10 mouse cellular contexts compared by ENCODE assay signal in genomic region chr11:101062165-101062884, GRCm38 (mm10). TPM values are rescaled to one million over a fixed set of nuclear protein-coding genes. Genes with fewer than 3 reads are reported as not detected.
A peak's percentile ranks its signal among the peaks of the same experiment; 100 is the strongest.
DNase-seq lines count a peak whose midpoint lies in the region; ATAC-seq and TF ChIP-seq lines count a peak whose summit lies in the region.
"Had no signal": no experiment of that assay in that cellular context is flagged by ENCODE, and none has a peak within 500 bp of the region (broad histone marks: within the 10 kb centered on the region; RNA-seq: fewer than 3 reads in every experiment).

No protein-coding gene starts in this region.

- H3K27ac ChIP-seq in intestine, postnatal 0 days (ENCODE audit: low read depth, low read length) = peak overlapping the region; percentile 92; the same call in 1 of the 2 replicates

- H3K9me3 ChIP-seq in intestine, postnatal 0 days (ENCODE audit: control insufficient read depth) = no peaks in the 10 kb centered on the region
- H3K9me3 ChIP-seq: embryonic facial prominence, embryonic 12.5 days; midbrain, embryonic 12.5 days had no signal

- TF ChIP-seq CTCF in intestine, postnatal 0 days (IDR thresholded peaks at IDR 0.05; ENCODE audit: low read depth) = peak; percentile 48

- H3K4me2 ChIP-seq in intestine, postnatal 0 days (replicated peaks; ENCODE audit: low read depth) = no peak overlapping the region
- H3K4me2 ChIP-seq: embryonic facial prominence, embryonic 12.5 days; midbrain, embryonic 12.5 days had no signal

- ATAC-seq in intestine, postnatal 0 days = no peak

- intact Hi-C loops in gastrocnemius, postnatal 14 days (cut with DNase I; ENCODE audit: low total_unique reads) = no loop called here

- WGBS in intestine, postnatal 0 days = 73% methylated on average over 12 of the region's 12 CpGs

- peak; percentile 31 for DNase-seq in cerebellum, adult 9-10 months
- no peak for DNase-seq in cerebellum, adult 8-10 months
- peak; percentile 2 for DNase-seq in CD4-positive helper T cell, adult 2 months (ENCODE audit: low read depth, low spot score)
- peak; percentile 72 for DNase-seq in gastrocnemius, postnatal 14 days
- peak; percentile 63 for DNase-seq in lung, postnatal 14 days
- DNase-seq in embryo, embryonic 11 days = no peak
- no peak for DNase-seq in ovary, postnatal 36 days (ENCODE audit: low spot score)

- no peak overlapping the region for H3K9ac ChIP-seq in intestine, postnatal 0 days (ENCODE audit: low read depth, low read length)
- H3K9ac ChIP-seq: embryonic facial prominence, embryonic 12.5 days; midbrain, embryonic 12.5 days had no signal

- peaks cover 12% of the 10 kb centered on the region for H3K36me3 ChIP-seq in intestine, postnatal 0 days (ENCODE audit: control insufficient read depth, insufficient read depth)

- H3K27me3 ChIP-seq in intestine, postnatal 0 days (replicated peaks; ENCODE audit: control insufficient read depth, insufficient read depth, low read length) = no peaks in the 10 kb centered on the region
- H3K27me3 ChIP-seq: embryonic facial prominence, embryonic 12.5 days; midbrain, embryonic 12.5 days had no signal

- H3K4me3 ChIP-seq in intestine, postnatal 0 days (ENCODE audit: low read depth, low read length) = no peak overlapping the region
- H3K4me3 ChIP-seq: embryonic facial prominence, embryonic 12.5 days; midbrain, embryonic 12.5 days had no signal

- H3K4me1 ChIP-seq in intestine, postnatal 0 days (replicated peaks; ENCODE audit: control insufficient read depth, insufficient read depth, low read length) = peaks cover 23% of the 10 kb centered on the region

RNA-seq across cellular contexts. Expression of gene Naglu, which starts 7.5 kb away (rescaled TPM):
- total RNA-seq in gastrocnemius, postnatal 14 days (2021) = 1 to 10 TPM; 6.2 to 7.4 TPM
- 25.6 and 25.8 TPM in 2 replicates for polyA plus RNA-seq in intestine, postnatal 0 days (2015; fragmentation: Nextera tagmentation; extraction: Ambion mirVana)

RNA-seq across cellular contexts. Expression of gene Hsd17b1, which starts 15.9 kb away (rescaled TPM):
- total RNA-seq in gastrocnemius, postnatal 14 days (2021) = under 1 TPM in 1 of 2 experiments, not detected in 1; 0.29 TPM
- polyA plus RNA-seq in intestine, postnatal 0 days (2015; fragmentation: Nextera tagmentation; extraction: Ambion mirVana) = 0.08 TPM in 1 of 2 replicates, not detected in the other

RNA-seq across cellular contexts. Expression of gene Coasy, which starts 20.0 kb away (rescaled TPM):
- total RNA-seq in gastrocnemius, postnatal 14 days (2021) = 1 to 10 TPM; 8.1 to 9.5 TPM
- 28.0 TPM in 2 replicates for polyA plus RNA-seq in intestine, postnatal 0 days (2015; fragmentation: Nextera tagmentation; extraction: Ambion mirVana)

RNA-seq across cellular contexts. Expression of gene Mlx, which starts 24.8 kb away (rescaled TPM):
- total RNA-seq in gastrocnemius, postnatal 14 days (2021) = 10 to 100 TPM; 10.8 to 12.4 TPM
- 93.3 and 96.4 TPM in 2 replicates for polyA plus RNA-seq in intestine, postnatal 0 days (2015; fragmentation: Nextera tagmentation; extraction: Ambion mirVana)

RNA-seq across cellular contexts. Expression of gene Psmc3ip, which starts 32.9 kb away (rescaled TPM):
- total RNA-seq in gastrocnemius, postnatal 14 days (2021) = 1 to 10 TPM; 1.1 to 1.5 TPM
- 9.1 and 10.5 TPM in 2 replicates for polyA plus RNA-seq in intestine, postnatal 0 days (2015; fragmentation: Nextera tagmentation; extraction: Ambion mirVana)

Comparison
In these comparisons a context has a peak if more than half of its experiments do, and no peak if none do; other contexts are left out.
1. DNase-seq: peak in cerebellum, adult 9-10 months (single experiment), CD4-positive helper T cell, adult 2 months (single experiment), gastrocnemius, postnatal 14 days (single experiment) and lung, postnatal 14 days (single experiment); none in cerebellum, adult 8-10 months (single experiment), embryo, embryonic 11 days (single experiment) and ovary, postnatal 36 days (single experiment).